Mouse (Mus musculus): ENCODE data around the gene Hps4. TPM values are rescaled to one million over a fixed set of nuclear protein-coding genes. Genes with fewer than 3 reads are reported as not detected.
A peak's percentile ranks its signal among the peaks of the same experiment; 100 is the strongest.

Gene Hps4
- total RNA-seq, 2 experiments from 2014 or later: 26.9 to 38.3 TPM

GRCm38 (mm10) chr5:112371933-112372332 lies 29.1 kb downstream of the Hps4 start:
- intact Hi-C loops (cut with DNase I): no loop called here
- no peak for TF ChIP-seq CTCF (IDR thresholded peaks at IDR 0.05)
- DNase-seq (ENCODE audit: extremely low spot score in 1 of 2, low spot score in 2 of 2): peak; percentile 61 to 77
- Histone ChIP-seq H3K27ac (peak overlapping the region; percentile 92), H3K4me3 (no peak overlapping the region)

- no peak overlapping the region for H3K4me3 ChIP-seq
- no peak for DNase-seq (ENCODE audit: extremely low spot score in 1 of 2, low spot score in 2 of 2)
- TF ChIP-seq CTCF (IDR thresholded peaks at IDR 0.05): no peak
- intact Hi-C loops (cut with DNase I): no loop called here
- H3K27ac ChIP-seq: no peak overlapping the region
These were observed 33.2 kb downstream of the Hps4 start for GRCm38 (mm10) chr5:112376111-112376510.

- TF ChIP-seq CTCF (IDR thresholded peaks at IDR 0.05): no peak
- no peak overlapping the region for H3K4me3 ChIP-seq
- no peak for DNase-seq (ENCODE audit: extremely low spot score in 1 of 2, low spot score in 2 of 2)
- intact Hi-C loops (cut with DNase I): no loop called here
- H3K27ac ChIP-seq: peak overlapping the region; percentile 69
These were observed 34.5 kb downstream of the Hps4 start for GRCm38 (mm10) chr5:112377380-112377779.

GRCm38 (mm10) chr5:112378716-112379115 lies 35.8 kb downstream of the Hps4 start:
- no peak for TF ChIP-seq CTCF (IDR thresholded peaks at IDR 0.05)

GRCm38 (mm10) chr5:112381154-112381553 lies 38.3 kb downstream of the Hps4 start:
- intact Hi-C loops (cut with DNase I): no loop called here
- TF ChIP-seq CTCF (IDR thresholded peaks at IDR 0.05): no peak
- DNase-seq (ENCODE audit: extremely low spot score in 1 of 2, low spot score in 2 of 2): no peak
- H3K4me3 ChIP-seq: no peak overlapping the region
- H3K27ac ChIP-seq: no peak overlapping the region

More at GRCm38 (mm10) chr5:112378716-112379115, 35.8 kb downstream of the Hps4 start:
- intact Hi-C loops (cut with DNase I): no loop called here
- Histone ChIP-seq H3K4me3 (no peak overlapping the region), H3K27ac (peak overlapping the region; percentile 69)
- no peak for DNase-seq (ENCODE audit: extremely low spot score in 1 of 2, low spot score in 2 of 2)

- Histone ChIP-seq H3K4me3 (no peak overlapping the region), H3K27ac (no peak overlapping the region; the same call in 1 of the 2 replicates)
- no peak for DNase-seq (ENCODE audit: extremely low spot score in 1 of 2, low spot score in 2 of 2)
- intact Hi-C loops (cut with DNase I): no loop called here
- TF ChIP-seq CTCF (IDR thresholded peaks at IDR 0.05): no peak
These were observed 39.2 kb downstream of the Hps4 start for GRCm38 (mm10) chr5:112382042-112382441.

- Histone ChIP-seq H3K4me3 (no peak overlapping the region), H3K27ac (peak overlapping the region; percentile 50)
- no peak; the same call in 1 of the 2 replicates for TF ChIP-seq CTCF (IDR thresholded peaks at IDR 0.05)
- intact Hi-C loops (cut with DNase I): no loop called here
- DNase-seq (ENCODE audit: extremely low spot score in 1 of 2, low spot score in 2 of 2): peak in 1 of 2 experiments; percentile 57
These were observed 39.9 kb downstream of the Hps4 start for GRCm38 (mm10) chr5:112382641-112383330.

GRCm38 (mm10) chr5:112384805-112385472 lies 42.1 kb downstream of the Hps4 start:
- H3K4me3 ChIP-seq: no peak overlapping the region
- no peak overlapping the region for H3K27ac ChIP-seq
- DNase-seq (ENCODE audit: extremely low spot score in 1 of 2, low spot score in 2 of 2): no peak
- TF ChIP-seq CTCF (IDR thresholded peaks at IDR 0.05): no peak
- intact Hi-C loops (cut with DNase I): no loop called here

- TF ChIP-seq CTCF (IDR thresholded peaks at IDR 0.05): no peak
- H3K4me3 ChIP-seq: no peak overlapping the region
- no peak overlapping the region for H3K27ac ChIP-seq
- intact Hi-C loops (cut with DNase I): no loop called here
- no peak for DNase-seq (ENCODE audit: extremely low spot score in 1 of 2, low spot score in 2 of 2)
These were observed 43.1 kb downstream of the Hps4 start for GRCm38 (mm10) chr5:112385973-112386372.

GRCm38 (mm10) chr5:112389352-112389751 lies 46.5 kb downstream of the Hps4 start:
- DNase-seq (ENCODE audit: extremely low spot score in 1 of 2, low spot score in 2 of 2): no peak
- Histone ChIP-seq H3K4me3 (peak overlapping the region; percentile 36), H3K27ac (peak overlapping the region; percentile 45; the same call in 1 of the 2 replicates)
- TF ChIP-seq CTCF (IDR thresholded peaks at IDR 0.05): no peak
- intact Hi-C loops (cut with DNase I): no loop called here

GRCm38 (mm10) chr5:112391002-112391401 lies 48.1 kb downstream of the Hps4 start:
- intact Hi-C loops (cut with DNase I): loop anchor here (5.0 kb wide), 1 partner anchor 36 kb away; no protein-coding TSS in a partner anchor
- no peak for TF ChIP-seq CTCF (IDR thresholded peaks at IDR 0.05)
- H3K27ac ChIP-seq: no peak overlapping the region

GRCm38 (mm10) chr5:112391676-112392323 lies 48.9 kb downstream of the Hps4 start:
- Histone ChIP-seq H3K4me3 (no peak overlapping the region), H3K27ac (peak overlapping the region; percentile 1; the same call in 1 of the 2 replicates)
- intact Hi-C loops (cut with DNase I): loop anchor here (5.0 kb wide), 1 partner anchor 36 kb away; no protein-coding TSS in a partner anchor
- no peak for DNase-seq (ENCODE audit: extremely low spot score in 1 of 2, low spot score in 2 of 2)
- no peak for TF ChIP-seq CTCF (IDR thresholded peaks at IDR 0.05)

More at GRCm38 (mm10) chr5:112391002-112391401, 48.1 kb downstream of the Hps4 start:
- H3K4me3 ChIP-seq: peak overlapping the region; percentile 23; the same call in 1 of the 2 replicates
- no peak for DNase-seq (ENCODE audit: extremely low spot score in 1 of 2, low spot score in 2 of 2)

Measured in left cerebral cortex, adult 2 months (tissue).